Mouse (Mus musculus) olfactory bulb, adult 2 months (tissue): ENCODE data around the gene Ttc22. TPM values are rescaled to one million over a fixed set of nuclear protein-coding genes. Genes with fewer than 3 reads are reported as not detected.

Experiments used
- H3K27ac ChIP-seq: fragments of 200-500 bp; 2 replicates; pipeline ENCODE4 v1.5.1; 2012; ENCODE audit warnings: low read depth, low read length; ENCODE audit not compliant: insufficient read depth
- H3K4me1 ChIP-seq: fragments of 200-500 bp; 2 replicates; pipeline ENCODE4 v1.6.1; 2012; ENCODE audit warnings: low read length; ENCODE audit not compliant: control insufficient read depth, insufficient read depth
- H3K4me3 ChIP-seq: fragments of 200-500 bp; 2 replicates; pipeline ENCODE4 v1.5.1; 2012; ENCODE audit warnings: mild to moderate bottlenecking, low read depth, low read length, moderate library complexity; ENCODE audit not compliant: insufficient read depth
- CTCF ChIP-seq: fragments of 200-500 bp; IDR thresholded peaks from 2 replicates; pipeline ENCODE4 v1.5.1; 2012; ENCODE audit warnings: low read depth, mild to moderate bottlenecking, low read length, moderate library complexity; ENCODE audit not compliant: insufficient read depth
- POLR2A ChIP-seq: fragments of 200-500 bp; IDR thresholded peaks from 2 replicates; pipeline ENCODE4 v1.6.1; 2012; ENCODE audit warnings: mild to moderate bottlenecking, low read depth, low read length, moderate library complexity; ENCODE audit not compliant: insufficient read depth
- WGBS: fragments of 180-500 bp; shearing (Covaris S2); methylation state at CpG from one replicate; pipeline ENCODE4 v1.1.7; 2018; 5-methylcytosine and 5-hydroxymethylcytosine counted together
- polyA plus RNA-seq: library from polyadenylated mRNA; stranded (reverse); fragments of >200 nt; gene quantifications from 2 replicates; pipeline ENCODE4 v1.2.4, GENCODE M21; 2012; ENCODE audit warnings: low replicate concordance; ENCODE audit not compliant: missing spikeins, insufficient read depth, insufficient read length

Ttc22 gene
- polyA plus RNA-seq, 1 experiment, result not detected

DNA sequence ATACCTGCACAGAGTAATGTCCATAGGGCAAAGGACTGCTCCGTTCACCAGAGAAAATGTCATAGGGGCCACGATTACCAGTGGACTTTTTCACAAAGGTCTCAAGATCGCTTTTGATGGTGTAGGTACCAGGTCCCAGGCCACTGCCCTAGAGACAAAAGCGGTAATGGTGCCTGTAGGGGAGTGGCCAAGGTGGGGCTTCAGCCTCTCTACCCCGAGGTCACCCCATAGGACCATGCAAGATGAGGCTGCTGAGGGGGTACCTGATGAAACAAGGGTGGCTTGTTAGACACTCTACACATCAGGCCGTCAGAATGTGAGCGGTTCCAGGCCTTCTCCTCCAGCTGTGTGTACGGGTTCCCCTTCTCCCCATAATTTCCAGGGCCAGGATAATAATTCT, 9.1 kb upstream of the Ttc22 start:
- H3K27ac ChIP-seq, result no peak overlapping the region
- WGBS, result 79% methylated on average over 8 of the region's 8 CpGs
- H3K4me1 ChIP-seq, result peaks cover 8% of the 10 kb centered on the region
- no peak for TF ChIP-seq POLR2A
- no peak for TF ChIP-seq CTCF
- no peak overlapping the region for H3K4me3 ChIP-seq

DNA sequence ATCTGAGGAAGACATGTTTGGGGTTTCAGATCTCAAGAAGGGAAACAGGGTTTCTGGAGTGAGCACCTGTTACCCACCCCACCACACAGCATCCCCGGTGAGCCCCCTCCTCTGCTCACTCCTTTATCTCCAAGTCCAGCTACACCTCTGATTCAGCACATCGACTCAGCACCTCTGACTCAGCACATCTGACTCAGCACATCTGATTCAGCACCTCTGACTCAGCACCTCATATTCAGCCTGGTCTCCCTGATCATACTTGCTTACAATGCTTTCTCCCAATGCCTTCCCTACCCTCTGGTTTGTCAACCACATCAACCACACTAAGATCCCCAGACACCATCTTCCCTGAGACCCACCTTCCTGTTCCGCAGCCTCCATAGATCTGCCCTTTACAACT, 8.7 kb upstream of the Ttc22 start:
- no peak overlapping the region for H3K27ac ChIP-seq
- 59% methylated on average over 3 of the region's 3 CpGs for WGBS
- no peak overlapping the region for H3K4me3 ChIP-seq
- TF ChIP-seq POLR2A (no peak), CTCF (no peak)
- peaks cover 8% of the 10 kb centered on the region for H3K4me1 ChIP-seq

DNA sequence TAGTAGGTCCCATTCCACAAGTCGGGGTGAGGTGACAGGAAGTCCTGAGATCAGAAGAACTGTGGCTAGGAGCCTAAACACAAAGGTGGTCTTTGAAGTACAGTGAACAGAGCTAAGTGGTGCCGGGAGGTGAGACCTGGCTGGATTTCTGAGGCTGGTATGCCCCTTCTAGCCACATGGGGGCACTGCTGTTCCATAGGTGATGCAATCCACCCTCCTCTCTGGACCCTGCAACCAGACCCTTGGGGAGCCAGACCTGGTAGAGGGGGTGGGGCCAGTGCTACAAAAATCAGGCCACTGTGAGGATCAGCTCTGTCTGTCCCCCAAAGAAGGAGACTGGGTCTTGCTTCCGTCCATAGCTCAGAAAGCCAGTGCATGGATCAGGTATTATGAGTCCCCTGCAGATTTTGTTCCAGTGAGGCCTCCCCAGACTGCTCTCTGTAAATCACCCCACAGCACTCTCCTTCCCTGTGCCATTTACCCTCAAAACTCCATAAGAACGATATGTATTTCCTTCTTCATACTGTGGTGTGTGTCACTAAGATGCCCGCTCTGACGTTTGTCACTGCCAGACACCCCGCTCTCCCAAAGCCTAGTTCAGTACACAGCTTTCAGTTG, 7.9 kb upstream of the Ttc22 start:
- no peak overlapping the region for H3K27ac ChIP-seq
- 44% methylated on average over 7 of the region's 7 CpGs for WGBS
- H3K4me3 ChIP-seq, result no peak overlapping the region
- peaks cover 8% of the 10 kb centered on the region for H3K4me1 ChIP-seq
- TF ChIP-seq CTCF (peak; percentile 96), POLR2A (no peak)

DNA sequence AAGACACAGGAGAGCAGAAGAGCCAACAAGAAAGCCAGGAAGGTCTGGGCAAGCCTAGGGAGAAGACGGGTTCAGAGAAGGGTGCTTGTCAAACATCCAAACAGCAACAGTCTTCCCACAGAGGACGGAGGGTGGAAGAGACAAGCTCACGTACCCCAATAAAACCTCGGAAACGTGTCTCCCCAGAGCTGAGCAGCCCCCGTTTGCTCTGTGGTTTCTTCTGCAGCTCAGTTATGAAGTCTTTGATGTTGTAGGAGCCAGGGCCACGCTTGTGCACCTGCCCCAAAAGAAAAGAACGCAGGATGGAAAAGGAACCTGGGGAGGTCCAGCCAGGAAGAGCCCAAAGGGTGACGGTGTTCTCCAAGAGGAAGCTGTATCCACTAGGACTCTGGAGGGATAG, 7.4 kb upstream of the Ttc22 start:
- Histone ChIP-seq H3K4me1 (peaks cover 8% of the 10 kb centered on the region), H3K4me3 (no peak overlapping the region), H3K27ac (no peak overlapping the region)
- 88% methylated on average over 9 of the region's 9 CpGs for WGBS
- TF ChIP-seq POLR2A (no peak), CTCF (no peak)

DNA sequence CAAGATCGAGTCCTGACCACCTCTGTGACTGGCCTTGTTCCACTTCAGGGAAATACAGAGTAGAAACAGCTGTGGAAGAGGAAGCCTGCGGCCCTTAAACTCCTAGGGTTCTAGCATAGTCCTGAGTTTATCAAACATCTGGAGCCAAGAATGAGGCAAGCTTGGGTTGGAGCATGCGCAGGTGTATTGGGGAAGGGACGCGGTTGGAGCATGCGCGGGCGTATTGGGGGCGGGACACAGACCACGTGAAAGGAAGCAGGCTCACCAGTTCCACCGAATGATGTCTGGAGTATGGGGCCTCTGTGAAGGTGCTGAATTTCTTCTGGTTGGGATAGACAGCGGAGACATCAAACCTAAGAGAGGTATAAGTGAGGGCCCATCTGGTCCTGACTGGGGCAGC, 6.6 kb upstream of the Ttc22 start:
- WGBS, result 91% methylated on average over 12 of the region's 12 CpGs
- Histone ChIP-seq H3K4me1 (peaks cover 8% of the 10 kb centered on the region), H3K27ac (no peak overlapping the region), H3K4me3 (no peak overlapping the region)
- TF ChIP-seq POLR2A (no peak), CTCF (no peak)

DNA sequence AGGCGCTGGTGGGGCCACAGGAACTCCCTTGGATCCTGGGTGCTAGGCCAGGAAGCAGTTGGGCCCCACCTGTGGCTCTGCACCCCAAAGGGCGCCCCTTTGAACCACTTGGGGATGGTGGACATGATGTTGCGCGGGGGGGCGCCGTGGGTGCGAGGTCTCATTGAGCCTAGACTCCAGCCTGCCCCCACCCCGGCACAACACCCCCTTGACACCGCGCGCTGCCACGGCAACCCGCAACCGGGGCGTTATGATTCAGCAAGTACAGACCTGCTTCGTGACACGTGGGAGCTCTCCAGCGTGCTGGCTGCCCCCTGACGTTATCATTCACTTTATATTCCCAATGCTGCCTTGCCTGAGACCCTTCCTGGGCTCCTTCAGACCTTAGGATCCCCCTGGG, 5.2 kb upstream of the Ttc22 start, which contains the start of gene Lexm:
Gene Lexm (minus strand): TSS at position 186 of the 400 bp plus-strand sequence.
- peak within 1 kb of the TSS; percentile 17; the same call in 1 of the 2 replicates for H3K4me3 ChIP-seq
- peaks cover 12% of the 10 kb centered on the region for H3K4me1 ChIP-seq
- H3K27ac ChIP-seq, result no peak within 1 kb of the TSS
- no peak for TF ChIP-seq CTCF
- 2% methylated on average over 19 of the region's 19 CpGs for WGBS

- TF ChIP-seq POLR2A (no peak), CTCF (no peak)
- Histone ChIP-seq H3K4me1 (peaks cover 17% of the 10 kb centered on the region), H3K27ac (no peak overlapping the region), H3K4me3 (no peak overlapping the region)
- WGBS, result 95% methylated on average over 4 of the region's 4 CpGs
Observed at GRCm38 (mm10) chr4:106618898-106619297, 3.3 kb upstream of the Ttc22 start.

- Histone ChIP-seq H3K4me1 (peaks cover 17% of the 10 kb centered on the region), H3K27ac (no peak overlapping the region), H3K4me3 (no peak overlapping the region)
- TF ChIP-seq POLR2A (no peak), CTCF (no peak)
- 87% methylated on average over 3 of the region's 3 CpGs for WGBS
Observed at GRCm38 (mm10) chr4:106621428-106621827, 804 bp upstream of the Ttc22 start.

- no peak overlapping the region for H3K4me3 ChIP-seq
Observed at GRCm38 (mm10) chr4:106622712-106623111, 480 bp downstream of the Ttc22 start.

More at GRCm38 (mm10) chr4:106622712-106623111, 480 bp downstream of the Ttc22 start:
- no peak overlapping the region for H3K27ac ChIP-seq
- H3K4me1 ChIP-seq, result peaks cover 9% of the 10 kb centered on the region; the same call in 1 of the 2 replicates
- no peak for TF ChIP-seq POLR2A
- no peak for TF ChIP-seq CTCF
- WGBS, result 38% methylated on average over 28 of the region's 28 CpGs
